Mouse (Mus musculus) thymus, adult 2 months (tissue): ENCODE measurements around the gene Slc20a1. TPM values are rescaled to one million over a fixed set of nuclear protein-coding genes. Genes with fewer than 3 reads are reported as not detected.

Source experiments
- DNase-seq: peaks from one replicate; pipeline ENCODE4 v3.0.0; 2021
- H3K27ac ChIP-seq: fragments of 200-500 bp; 2 replicates; pipeline ENCODE4 v1.5.1; 2012; ENCODE audit warnings: low read length, control low read depth; ENCODE audit not compliant: control insufficient read depth, insufficient read depth
- H3K27me3 ChIP-seq: fragments of 200-500 bp; 2 replicates; pipeline ENCODE4 v1.6.1; 2012; ENCODE audit warnings: mild to moderate bottlenecking, low read length, moderate library complexity, mixed read lengths; ENCODE audit not compliant: control insufficient read depth, insufficient read depth
- H3K36me3 ChIP-seq: fragments of 200-500 bp; 2 replicates; pipeline ENCODE4 v1.6.1; 2012; ENCODE audit warnings: mild to moderate bottlenecking, low read length, moderate library complexity; ENCODE audit not compliant: control insufficient read depth, insufficient read depth
- H3K4me1 ChIP-seq: fragments of 200-500 bp; replicated peaks from 2 replicates; pipeline ENCODE4 v1.6.1; 2012; ENCODE audit warnings: low read length; ENCODE audit not compliant: control insufficient read depth, insufficient read depth
- H3K4me3 ChIP-seq: fragments of 200-500 bp; 2 replicates; pipeline ENCODE4 v1.5.1; 2012; ENCODE audit warnings: mild to moderate bottlenecking, low read length, control low read depth, moderate library complexity; ENCODE audit not compliant: control insufficient read depth, insufficient read depth
- CTCF ChIP-seq: fragments of 200-500 bp; IDR thresholded peaks from 2 replicates; pipeline ENCODE4 v1.5.1; 2012; ENCODE audit warnings: mild to moderate bottlenecking, control low read depth, low read length, moderate library complexity, borderline replicate concordance; ENCODE audit not compliant: control insufficient read depth, poor library complexity, insufficient read depth; ENCODE audit errors: extremely low read depth
- POLR2A ChIP-seq: fragments of 200-500 bp; IDR thresholded peaks from 2 replicates; pipeline ENCODE4 v1.6.1; 2012; ENCODE audit warnings: mild to moderate bottlenecking, low read length, control low read depth, moderate library complexity; ENCODE audit not compliant: control insufficient read depth, poor library complexity, insufficient read depth; ENCODE audit errors: extremely low read depth
- WGBS: fragments of 180-500 bp; shearing (Covaris S2); methylation state at CpG from one replicate; pipeline ENCODE4 v1.1.7; 2018; 5-methylcytosine and 5-hydroxymethylcytosine counted together
- polyA plus RNA-seq: library from polyadenylated mRNA; depleted of rRNA; stranded (reverse); fragments of >200 nt; gene quantifications from 2 replicates; pipeline ENCODE4 v1.2.3, GENCODE M21; 2012

Slc20a1 gene
- polyA plus RNA-seq, 1 experiment: 77.3 TPM

DNA sequence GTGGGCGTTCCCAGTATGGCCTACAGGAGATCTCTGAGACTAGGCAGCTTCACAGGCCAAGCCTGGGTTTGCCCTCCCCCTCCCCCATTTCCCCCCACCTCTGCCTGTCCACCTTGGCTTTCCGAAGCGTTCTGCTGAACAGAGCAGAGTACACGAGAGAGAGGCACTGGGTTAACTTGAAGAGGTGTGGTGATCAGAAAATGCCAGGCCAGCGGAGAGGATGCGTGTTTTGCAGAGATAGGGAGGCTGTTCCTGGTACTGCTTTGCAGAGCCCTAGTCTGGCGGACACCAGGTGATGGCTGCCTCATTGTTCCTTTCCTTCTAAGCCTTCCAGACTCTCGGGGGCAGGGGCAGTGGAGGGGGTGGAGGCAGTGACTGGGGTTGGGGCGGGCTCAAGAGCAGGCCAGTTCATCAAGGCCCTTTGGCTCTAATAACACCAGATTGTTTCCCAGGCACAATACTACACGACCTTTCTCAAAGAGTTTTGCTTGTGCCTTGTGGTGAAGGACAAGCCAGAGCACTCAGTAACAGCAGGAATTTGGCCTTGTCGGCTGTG is 27.8 kb downstream of the Slc20a1 start:
- WGBS: 90% methylated on average over 11 of the region's 11 CpGs
- no peaks in the 10 kb centered on the region for H3K36me3 ChIP-seq
- no peak overlapping the region for H3K4me3 ChIP-seq

DNA sequence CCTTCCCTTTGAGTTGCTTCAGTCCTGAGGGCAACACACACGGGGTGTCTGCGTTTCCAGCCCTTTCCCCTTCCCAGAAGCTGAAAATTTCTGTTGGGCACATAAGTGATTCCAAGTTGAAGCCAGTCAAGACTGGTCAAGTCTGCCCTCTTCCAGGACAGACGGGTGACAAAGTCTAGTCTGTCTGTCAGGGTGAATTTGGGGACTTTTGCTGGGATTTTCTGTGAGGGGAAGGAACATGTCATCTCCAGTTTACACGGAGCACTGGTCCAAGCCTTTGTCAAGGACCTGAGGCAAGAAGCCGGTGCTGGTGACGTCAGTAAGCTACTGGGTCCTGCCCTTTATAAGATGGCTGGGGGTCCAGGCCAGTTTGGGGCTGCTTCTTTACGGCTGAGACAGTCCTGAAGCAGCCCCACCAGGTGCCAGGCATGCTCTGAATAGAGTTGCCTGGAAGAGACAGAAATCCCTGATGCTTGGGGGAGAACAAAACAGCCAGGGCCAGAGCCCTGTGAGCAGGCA is 28.5 kb downstream of the Slc20a1 start:
- DNase-seq: no peak
- no peaks in the 10 kb centered on the region for H3K36me3 ChIP-seq
- TF ChIP-seq POLR2A (no peak), CTCF (no peak)
- no peak overlapping the region for H3K4me3 ChIP-seq
- H3K27ac ChIP-seq: no peak overlapping the region
- WGBS: 93% methylated on average over 7 of the region's 7 CpGs
- no peaks in the 10 kb centered on the region for H3K27me3 ChIP-seq
- no peaks in the 10 kb centered on the region for H3K4me1 ChIP-seq

More for the DNA sequence above, 27.8 kb downstream of the Slc20a1 start:
- TF ChIP-seq CTCF (no peak), POLR2A (no peak)
- H3K27ac ChIP-seq: no peak overlapping the region
- DNase-seq: no peak
- no peaks in the 10 kb centered on the region for H3K4me1 ChIP-seq
- no peaks in the 10 kb centered on the region for H3K27me3 ChIP-seq

DNA sequence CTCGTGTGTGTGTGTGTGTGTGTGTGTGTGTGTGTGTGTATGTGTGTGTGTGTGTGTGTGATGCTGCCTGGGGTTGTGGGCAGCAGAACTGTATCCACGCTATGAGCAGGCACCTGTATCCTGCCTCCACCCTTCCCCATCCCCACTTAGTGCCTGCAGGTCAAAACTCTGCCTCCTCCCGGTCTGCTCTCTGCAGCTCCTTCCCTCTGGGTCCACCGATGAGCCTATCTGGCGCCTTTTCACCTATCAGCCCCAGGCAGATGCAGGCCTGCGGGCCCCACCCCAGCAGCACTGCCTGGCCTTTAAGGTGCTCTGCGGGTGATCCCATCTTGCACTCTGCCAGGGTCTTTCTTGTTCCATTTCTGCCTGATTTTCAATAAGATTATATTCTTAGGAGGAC is 29.1 kb downstream of the Slc20a1 start:
- no peak for DNase-seq
- Histone ChIP-seq H3K27ac (no peak overlapping the region), H3K27me3 (no peaks in the 10 kb centered on the region)

DNA sequence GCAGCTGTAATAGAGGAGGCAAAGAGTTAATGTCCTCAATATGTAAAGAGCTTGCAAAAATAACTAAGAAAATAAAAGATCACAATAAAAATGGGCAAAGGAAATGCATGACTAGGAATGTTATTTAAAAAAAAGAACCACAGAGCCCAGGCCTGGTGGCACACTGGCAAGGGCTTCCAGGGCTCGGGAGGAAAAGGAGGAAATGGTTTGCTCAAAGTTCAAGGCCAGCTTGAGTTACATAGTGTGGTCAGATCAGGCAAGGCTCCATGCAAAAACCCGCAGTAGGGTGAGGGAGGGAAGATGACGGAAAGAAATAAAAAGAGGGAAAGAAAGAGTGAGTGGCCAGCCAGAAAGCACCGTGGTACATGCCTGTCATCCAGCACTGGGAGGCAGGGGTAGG is 30.0 kb downstream of the Slc20a1 start:
- no peak for DNase-seq
- Histone ChIP-seq H3K27me3 (no peaks in the 10 kb centered on the region), H3K4me3 (no peak overlapping the region), H3K27ac (no peak overlapping the region), H3K4me1 (no peaks in the 10 kb centered on the region), H3K36me3 (no peaks in the 10 kb centered on the region)
- TF ChIP-seq POLR2A (no peak), CTCF (no peak)
- WGBS: 74% methylated on average over 4 of the region's 4 CpGs

More for the DNA sequence above, 29.1 kb downstream of the Slc20a1 start:
- WGBS: 79% methylated on average over 6 of the region's 7 CpGs
- Histone ChIP-seq H3K36me3 (no peaks in the 10 kb centered on the region), H3K4me3 (no peak overlapping the region), H3K4me1 (no peaks in the 10 kb centered on the region)
- TF ChIP-seq POLR2A: no peak

DNA sequence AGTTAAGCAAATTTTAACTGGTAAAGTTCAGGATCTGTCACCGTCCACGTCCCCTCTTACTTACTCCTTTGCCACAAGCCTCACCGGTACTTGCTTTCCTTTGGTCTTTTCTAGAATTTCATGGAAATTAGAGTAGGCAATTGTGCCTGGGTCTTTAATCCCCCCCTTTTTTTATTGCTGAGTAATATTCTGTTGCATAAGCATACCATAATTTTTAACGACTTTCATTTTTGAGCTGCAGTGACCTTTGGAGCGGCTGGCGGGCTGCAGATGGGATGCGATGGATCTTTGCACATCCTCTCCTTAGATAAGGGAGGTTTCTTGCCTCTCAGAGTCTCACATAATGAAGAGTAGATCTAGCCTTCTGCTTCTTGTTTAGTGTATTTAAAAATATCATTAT is 30.8 kb downstream of the Slc20a1 start:
- H3K4me1 ChIP-seq: no peaks in the 10 kb centered on the region
- H3K4me3 ChIP-seq: no peak overlapping the region
- H3K36me3 ChIP-seq: no peaks in the 10 kb centered on the region
- no peak for DNase-seq
- H3K27ac ChIP-seq: no peak overlapping the region
- H3K27me3 ChIP-seq: no peaks in the 10 kb centered on the region
- 95% methylated on average over 7 of the region's 7 CpGs for WGBS
- no peak for TF ChIP-seq POLR2A
- TF ChIP-seq CTCF: no peak

DNA sequence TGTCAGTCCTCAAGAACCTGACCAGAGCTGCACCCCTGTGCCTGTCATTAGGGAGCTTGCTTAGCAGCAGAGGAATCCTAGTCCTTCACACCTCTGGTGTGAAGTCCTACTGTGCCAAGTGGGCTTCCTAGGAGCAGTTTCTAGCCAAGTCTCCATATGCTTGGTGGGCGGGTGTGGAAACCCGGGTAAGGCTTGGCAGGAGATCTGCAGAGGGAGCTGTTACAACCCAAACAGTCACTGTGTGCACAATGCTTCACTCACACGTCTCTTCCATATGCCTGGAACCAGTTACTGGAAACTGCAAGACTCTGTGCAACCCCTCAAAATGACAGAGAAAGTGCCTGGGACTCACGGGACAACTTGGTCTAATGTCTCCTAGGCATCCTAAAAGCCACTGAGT is 33.5 kb downstream of the Slc20a1 start:
- H3K36me3 ChIP-seq: no peaks in the 10 kb centered on the region
- no peaks in the 10 kb centered on the region for H3K27me3 ChIP-seq
- no peak overlapping the region for H3K4me3 ChIP-seq
- WGBS: 86% methylated on average over 4 of the region's 4 CpGs
- no peak for DNase-seq
- H3K27ac ChIP-seq: no peak overlapping the region
- H3K4me1 ChIP-seq: no peaks in the 10 kb centered on the region
- no peak for TF ChIP-seq POLR2A

DNA sequence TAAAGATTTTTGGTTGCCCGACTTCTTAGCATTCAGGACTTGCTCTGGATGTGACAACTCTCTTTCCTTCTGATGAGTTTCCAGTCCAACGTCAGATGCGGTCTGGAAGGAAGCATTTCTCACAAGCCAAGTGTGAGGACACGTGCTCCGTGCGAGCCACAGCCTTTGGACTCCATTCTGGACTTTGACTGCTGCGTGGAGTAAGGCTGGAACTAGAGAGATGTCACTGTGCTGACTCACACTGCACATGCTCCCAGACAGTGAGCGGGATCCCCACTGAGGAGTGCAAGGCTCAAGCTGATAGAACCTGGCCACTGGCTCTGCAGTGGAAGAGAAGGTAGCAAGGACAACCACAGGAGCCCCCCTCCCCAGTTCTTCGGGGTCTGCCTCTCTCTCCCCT is 33.9 kb downstream of the Slc20a1 start:
- no peak overlapping the region for H3K27ac ChIP-seq
- WGBS: 93% methylated on average over 9 of the region's 9 CpGs

More for the DNA sequence above, 33.9 kb downstream of the Slc20a1 start:
- H3K4me3 ChIP-seq: no peak overlapping the region
- TF ChIP-seq POLR2A: no peak
- no peak for TF ChIP-seq CTCF
- no peaks in the 10 kb centered on the region for H3K36me3 ChIP-seq
- no peak for DNase-seq
- H3K27me3 ChIP-seq: no peaks in the 10 kb centered on the region
- H3K4me1 ChIP-seq: no peaks in the 10 kb centered on the region
